Mouse (Mus musculus) hindlimb bud, embryonic 11.5 days (tissue): ENCODE measurements around the gene Clec4n.
"Not testable (repeated sequence)": the region's sequence is repeated elsewhere in the genome, so short reads cannot be mapped to it uniquely, and the experiment has no call there.

Experiments used
- DNase-seq: peaks from one replicate; pipeline ENCODE4 v3.0.0-alpha.2; 2012; ENCODE audit warnings: low read depth, low spot score; ENCODE audit errors: extremely low spot score

Clec4n gene

GRCm38 (mm10) chr6:123289753-123290152 lies 60.1 kb downstream of the Clec4n start, which contains the start of gene Clec4e:
Clec4e (minus strand) TSS chr6:123289870.
- DNase-seq, result no peak

- no peak for DNase-seq
Observed at GRCm38 (mm10) chr6:123292751-123293400, 63.2 kb downstream of the Clec4n start.

GRCm38 (mm10) chr6:123293509-123293908 lies 63.9 kb downstream of the Clec4n start:
- not testable (repeated sequence) for DNase-seq
